Mouse (Mus musculus) ES-Bruce4 (cell line): ENCODE results near the gene BC051665.

Experiments used
- CTCF ChIP-seq: IDR thresholded peaks from one replicate; pipeline ENCODE4 v1.8.1; 2011; ENCODE audit warnings: low read depth, low read length
- POLR2A ChIP-seq: IDR thresholded peaks from one replicate; pipeline ENCODE4 v1.8.1; 2011; ENCODE audit warnings: low read length; ENCODE audit not compliant: insufficient read depth

GRCm38 (mm10) chr13:60757292-60757691, 28.9 kb downstream of the BC051665 start:
- TF ChIP-seq POLR2A = no peak
- no peak for TF ChIP-seq CTCF
